Mouse (Mus musculus) forebrain, embryonic 10.5 days (tissue): ENCODE data around the gene Gprc5c. TPM values are rescaled to one million over a fixed set of nuclear protein-coding genes. Genes with fewer than 3 reads are reported as not detected.
"Not testable (repeated sequence)": the region's sequence is repeated elsewhere in the genome, so short reads cannot be mapped to it uniquely, and the experiment has no call there.

ENCODE experiments used
- DNase-seq: peaks from one replicate; pipeline ENCODE4 v3.0.0-alpha.2; 2017; ENCODE audit warnings: low spot score; ENCODE audit errors: extremely low spot score
- H3K27ac ChIP-seq: fragments of 300-500 bp; sonication (generic); 2 replicates; pipeline ENCODE4 v1.5.1; 2016; ENCODE audit warnings: mild to moderate bottlenecking
- H3K27me3 ChIP-seq: fragments of 300-500 bp; sonication (generic); 2 replicates; pipeline ENCODE4 v1.6.1; 2016; ENCODE audit warnings: mild to moderate bottlenecking; ENCODE audit not compliant: poor library complexity, severe bottlenecking
- H3K36me3 ChIP-seq: fragments of 300-500 bp; sonication (generic); replicated peaks from 2 replicates; pipeline ENCODE4 v1.6.1; 2016; ENCODE audit warnings: mild to moderate bottlenecking, moderate library complexity
- H3K4me1 ChIP-seq: fragments of 300-500 bp; sonication (generic); 2 replicates; pipeline ENCODE4 v1.6.1; 2016
- H3K4me3 ChIP-seq: fragments of 300-500 bp; sonication (generic); 2 replicates; pipeline ENCODE4 v1.5.1; 2016; ENCODE audit warnings: mild to moderate bottlenecking, moderate library complexity
- H3K9me3 ChIP-seq: fragments of 300-500 bp; sonication (generic); 2 replicates; pipeline ENCODE4 v1.6.1; 2016; ENCODE audit warnings: mild to moderate bottlenecking, moderate library complexity
- WGBS: fragments of 180-500 bp; shearing (Covaris S2); methylation state at CpG from one replicate; pipeline ENCODE4 v1.1.7; 2016; 5-methylcytosine and 5-hydroxymethylcytosine counted together
- polyA plus RNA-seq: library from polyadenylated mRNA; unstranded; fragments of >200 nt; fragmentation: Nextera tagmentation; extraction: Ambion mirVana; gene quantifications from 2 replicates; pipeline ENCODE4 v1.2.1, GENCODE M21; 2016

Gene Gprc5c
- polyA plus RNA-seq, 1 experiment from 2014 or later = 32.3 TPM

GRCm38 (mm10) chr11:114908086-114908485 is 57.1 kb downstream of the Gprc5c start:
- Histone ChIP-seq H3K27me3 (0 out of 2 replicates have a peak, but pooled peaks cover 2% of the 10 kb centered on the region), H3K4me3 (no peak overlapping the region), H3K27ac (no peak overlapping the region), H3K4me1 (no peaks in the 10 kb centered on the region), H3K36me3 (no peaks in the 10 kb centered on the region), H3K9me3 (no peaks in the 10 kb centered on the region)
- no peak for DNase-seq
- WGBS = 69% methylated on average over 4 of the region's 4 CpGs

GRCm38 (mm10) chr11:114909538-114909937 is 58.6 kb downstream of the Gprc5c start:
- H3K27ac ChIP-seq, H3K4me1 ChIP-seq, H3K36me3 ChIP-seq, H3K27me3 ChIP-seq, DNase-seq, H3K9me3 ChIP-seq, H3K4me3 ChIP-seq: not testable (repeated sequence)
- WGBS = 45% methylated on average over 3 of the region's 3 CpGs

- H3K36me3 ChIP-seq = no peaks in the 10 kb centered on the region
- H3K9me3 ChIP-seq = no peaks in the 10 kb centered on the region
- DNase-seq = peak; percentile 83
- 0 out of 2 replicates have a peak, but pooled peaks cover 8% of the 10 kb centered on the region for H3K27me3 ChIP-seq
- no peak overlapping the region for H3K27ac ChIP-seq
- no peak overlapping the region for H3K4me3 ChIP-seq
- H3K4me1 ChIP-seq = no peaks in the 10 kb centered on the region
- WGBS = 27% methylated on average over 9 of the region's 9 CpGs
Observed at GRCm38 (mm10) chr11:114912847-114913246, 61.9 kb downstream of the Gprc5c start.

GRCm38 (mm10) chr11:114914978-114915377 is 64.0 kb downstream of the Gprc5c start:
- H3K27me3 ChIP-seq = 0 out of 2 replicates have a peak, but pooled peaks cover 8% of the 10 kb centered on the region
- no peak overlapping the region for H3K27ac ChIP-seq
- WGBS = 61% methylated on average over 7 of the region's 7 CpGs
- no peaks in the 10 kb centered on the region for H3K4me1 ChIP-seq
- no peak overlapping the region for H3K4me3 ChIP-seq
- peaks cover 6% of the 10 kb centered on the region for H3K9me3 ChIP-seq
- no peak for DNase-seq
- H3K36me3 ChIP-seq = no peaks in the 10 kb centered on the region

- peaks cover 6% of the 10 kb centered on the region for H3K9me3 ChIP-seq
- 88% methylated on average over 6 of the region's 6 CpGs for WGBS
- no peak overlapping the region for H3K4me3 ChIP-seq
- H3K27ac ChIP-seq = no peak overlapping the region
- H3K27me3 ChIP-seq = 0 out of 2 replicates have a peak, but pooled peaks cover 8% of the 10 kb centered on the region
- H3K36me3 ChIP-seq = no peaks in the 10 kb centered on the region
- H3K4me1 ChIP-seq = no peaks in the 10 kb centered on the region
- no peak for DNase-seq
Observed at GRCm38 (mm10) chr11:114917120-114917519, 66.2 kb downstream of the Gprc5c start.

Other genes starting within 250 kb of the Gprc5c start
- 1,134 and 1,162 TPM in 2 replicates for gene Rpl38, start 182.6 kb upstream of the Gprc5c start, polyA plus RNA-seq
- gene Ttyh2, start 175.7 kb upstream of the Gprc5c start, polyA plus RNA-seq = 8.6 and 9.5 TPM in 2 replicates
- gene Dnaic2, start 123.7 kb upstream of the Gprc5c start, polyA plus RNA-seq = 0.77 and 1.0 TPM in 2 replicates
- gene Kif19a, start 85.8 kb upstream of the Gprc5c start, polyA plus RNA-seq = 0.33 and 0.71 TPM in 2 replicates
- gene Btbd17, start 55.2 kb upstream of the Gprc5c start, polyA plus RNA-seq = 20.7 and 20.8 TPM in 2 replicates
- 0.21 TPM in 1 of 2 replicates, not detected in the other for gene Gpr142, start 52.2 kb upstream of the Gprc5c start, polyA plus RNA-seq
- gene Cd300a, start 38.9 kb downstream of the Gprc5c start, polyA plus RNA-seq = 0.42 and 1.3 TPM in 2 replicates
- not detected in 2 replicates for gene Cd300lb, start 83.2 kb downstream of the Gprc5c start, polyA plus RNA-seq
- not detected in 2 replicates for gene Cd300c, start 118.0 kb downstream of the Gprc5c start, polyA plus RNA-seq
- gene Cd300ld, start 138.8 kb downstream of the Gprc5c start, polyA plus RNA-seq = 0.17 TPM in 1 of 2 replicates, not detected in the other
- 0.20 and 0.41 TPM in 2 replicates for gene Cd300c2, start 150.7 kb downstream of the Gprc5c start, polyA plus RNA-seq
- gene Cd300ld2, start 165.0 kb downstream of the Gprc5c start, polyA plus RNA-seq = not detected in 2 replicates
- gene Cd300ld4, start 175.9 kb downstream of the Gprc5c start, polyA plus RNA-seq = not detected in 2 replicates
- gene Cd300ld5, start 186.6 kb downstream of the Gprc5c start, polyA plus RNA-seq = not detected in 2 replicates
- not detected in 2 replicates for gene Cd300ld3, start 197.3 kb downstream of the Gprc5c start, polyA plus RNA-seq
- gene Cd300e, start 211.0 kb downstream of the Gprc5c start, polyA plus RNA-seq = not detected in 2 replicates
- gene Rab37, start 240.3 kb downstream of the Gprc5c start, polyA plus RNA-seq = 0.76 and 0.90 TPM in 2 replicates